Mouse (Mus musculus): ENCODE results near the gene Gucd1. TPM values are rescaled to one million over a fixed set of nuclear protein-coding genes. Genes with fewer than 3 reads are reported as not detected.
"Not testable (repeated sequence)": the region's sequence is repeated elsewhere in the genome, so short reads cannot be mapped to it uniquely, and the experiment has no call there.

Gucd1 gene
- total RNA-seq (2014; rRNA removed) (36.2 and 44.9 TPM in 2 replicates), polyA plus RNA-seq (2015; fragmentation: Nextera tagmentation; extraction: Ambion mirVana) (12.2 and 16.0 TPM in 2 replicates)

GRCm38 (mm10) chr10:75517758-75518143 is at the start of gene Gucd1:
TSS of gene Gucd1 (minus strand) at chr10:75517972.
- DNase-seq (peak; percentile 98), ATAC-seq (peak; percentile 96)
- H3K27ac ChIP-seq (ENCODE audit: low read depth, low read length) = peak within 1 kb of the TSS; percentile 95
- peak within 1 kb of the TSS; percentile 85 for H3K4me2 ChIP-seq (ENCODE audit: low read depth)
- WGBS = under 1% methylated on average over 20 of the region's 20 CpGs
- peak within 1 kb of the TSS; percentile 72 for H3K4me3 ChIP-seq (ENCODE audit: low read depth, low read length)
- H3K4me1 ChIP-seq (ENCODE audit: insufficient read depth) = peaks cover 18% of the 10 kb centered on the region
- no peaks in the 10 kb centered on the region for H3K9me3 ChIP-seq (ENCODE audit: low read length)
- peaks cover 19% of the 10 kb centered on the region; the same call in 1 of the 2 replicates for H3K36me3 ChIP-seq (ENCODE audit: insufficient read depth)
- H3K9ac ChIP-seq = peak within 1 kb of the TSS; percentile 93
- no peak for TF ChIP-seq CTCF (IDR thresholded peaks at IDR 0.05; ENCODE audit: low read depth)
- no peaks in the 10 kb centered on the region for H3K27me3 ChIP-seq (ENCODE audit: insufficient read depth, low read length)

DNA sequence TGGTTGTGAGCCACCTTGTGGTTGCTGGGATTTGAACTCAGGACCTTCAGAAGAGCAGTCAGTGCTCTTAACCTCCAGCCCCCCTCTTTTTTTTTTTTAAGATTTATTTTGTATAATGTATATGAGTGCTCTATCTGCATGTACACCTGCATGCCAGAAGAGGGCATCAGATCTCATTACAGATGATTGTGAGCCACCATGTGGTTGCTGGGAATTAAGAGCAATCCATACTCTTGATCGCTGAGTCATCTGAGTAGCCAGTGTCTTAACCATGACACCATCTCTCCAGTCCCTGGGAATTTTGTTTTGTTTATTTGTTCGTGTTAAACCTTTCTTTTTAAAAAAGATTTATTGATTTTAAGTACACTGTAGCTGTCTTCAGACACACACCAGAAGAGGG is 49.0 kb upstream of the Gucd1 start:
- WGBS = 92% methylated on average over 2 of the region's 2 CpGs
- not testable (repeated sequence) for H3K4me1 ChIP-seq (ENCODE audit: insufficient read depth); ATAC-seq; H3K4me2 ChIP-seq (ENCODE audit: low read depth); H3K4me3 ChIP-seq (ENCODE audit: low read depth, low read length); H3K27ac ChIP-seq (ENCODE audit: low read depth, low read length); H3K9me3 ChIP-seq (ENCODE audit: low read length); H3K27me3 ChIP-seq (ENCODE audit: insufficient read depth, low read length); H3K36me3 ChIP-seq (ENCODE audit: insufficient read depth); H3K9ac ChIP-seq; DNase-seq

GRCm38 (mm10) chr10:75566321-75566720 is 48.5 kb upstream of the Gucd1 start:
- DNase-seq = no peak
- no peaks in the 10 kb centered on the region for H3K9me3 ChIP-seq (ENCODE audit: low read length)
- no peaks in the 10 kb centered on the region for H3K27me3 ChIP-seq (ENCODE audit: insufficient read depth, low read length)
- WGBS = 85% methylated on average over 5 of the region's 5 CpGs
- TF ChIP-seq CTCF (IDR thresholded peaks at IDR 0.05; ENCODE audit: low read depth) = peak; percentile 14; the same call in 1 of the 2 replicates
- peak; percentile 29; the same call in 1 of the 2 replicates for ATAC-seq
- H3K4me3 ChIP-seq (ENCODE audit: low read depth, low read length) = no peak overlapping the region
- H3K4me1 ChIP-seq (ENCODE audit: insufficient read depth) = no peaks in the 10 kb centered on the region
- no peak overlapping the region for H3K4me2 ChIP-seq (ENCODE audit: low read depth)
- no peak overlapping the region for H3K27ac ChIP-seq (ENCODE audit: low read depth, low read length)
- no peaks in the 10 kb centered on the region for H3K36me3 ChIP-seq (ENCODE audit: insufficient read depth)
- H3K9ac ChIP-seq = no peak overlapping the region

DNA sequence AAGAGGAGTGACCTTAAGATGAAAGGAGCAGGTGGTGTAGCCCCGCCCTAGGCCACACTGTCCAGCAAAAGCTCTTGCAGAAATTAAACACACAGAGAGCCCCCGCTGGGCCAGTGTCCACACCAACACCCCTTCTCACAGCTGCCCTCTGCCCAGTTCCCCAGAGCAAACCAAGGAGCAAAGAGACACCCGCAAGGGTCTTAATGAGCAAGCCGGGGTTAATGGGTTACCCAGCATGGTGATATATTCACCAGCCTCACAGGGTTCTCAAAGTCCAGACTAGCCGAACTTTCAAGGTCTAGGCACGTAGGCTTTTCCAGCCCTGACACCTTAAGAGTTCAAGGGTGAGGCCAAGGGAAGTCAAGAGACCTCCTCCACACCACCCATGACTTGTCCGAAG is 48.1 kb upstream of the Gucd1 start:
- 79% methylated on average over 7 of the region's 7 CpGs for WGBS
- no peaks in the 10 kb centered on the region for H3K9me3 ChIP-seq (ENCODE audit: low read length)

GRCm38 (mm10) chr10:75565436-75565835 is 47.7 kb upstream of the Gucd1 start:
- Histone ChIP-seq H3K9ac (no peak overlapping the region), H3K27me3 (ENCODE audit: insufficient read depth, low read length) (no peaks in the 10 kb centered on the region), H3K4me3 (ENCODE audit: low read depth, low read length) (no peak overlapping the region), H3K9me3 (ENCODE audit: low read length) (no peaks in the 10 kb centered on the region), H3K4me2 (ENCODE audit: low read depth) (no peak overlapping the region), H3K4me1 (ENCODE audit: insufficient read depth) (0 out of 2 replicates have a peak, but pooled peaks cover 6% of the 10 kb centered on the region), H3K27ac (ENCODE audit: low read depth, low read length) (no peak overlapping the region), H3K36me3 (ENCODE audit: insufficient read depth) (no peaks in the 10 kb centered on the region)
- WGBS = 76% methylated on average over 6 of the region's 6 CpGs
- no peak for DNase-seq
- ATAC-seq = no peak
- no peak for TF ChIP-seq CTCF (IDR thresholded peaks at IDR 0.05; ENCODE audit: low read depth)

More for the DNA sequence above, 48.1 kb upstream of the Gucd1 start:
- TF ChIP-seq CTCF (IDR thresholded peaks at IDR 0.05; ENCODE audit: low read depth) = no peak
- H3K36me3 ChIP-seq (ENCODE audit: insufficient read depth) = no peaks in the 10 kb centered on the region
- no peak overlapping the region for H3K4me2 ChIP-seq (ENCODE audit: low read depth)
- H3K9ac ChIP-seq = no peak overlapping the region
- no peak overlapping the region for H3K4me3 ChIP-seq (ENCODE audit: low read depth, low read length)
- no peaks in the 10 kb centered on the region for H3K27me3 ChIP-seq (ENCODE audit: insufficient read depth, low read length)
- 0 out of 2 replicates have a peak, but pooled peaks cover 1% of the 10 kb centered on the region for H3K4me1 ChIP-seq (ENCODE audit: insufficient read depth)
- DNase-seq = no peak
- H3K27ac ChIP-seq (ENCODE audit: low read depth, low read length) = no peak overlapping the region
- ATAC-seq = no peak

- no peak overlapping the region for H3K27ac ChIP-seq (ENCODE audit: low read depth, low read length)
- H3K36me3 ChIP-seq (ENCODE audit: insufficient read depth) = no peaks in the 10 kb centered on the region
- no peaks in the 10 kb centered on the region for H3K27me3 ChIP-seq (ENCODE audit: insufficient read depth, low read length)
- no peak overlapping the region for H3K4me2 ChIP-seq (ENCODE audit: low read depth)
- WGBS = 85% methylated on average over 12 of the region's 12 CpGs
- no peak overlapping the region for H3K9ac ChIP-seq
- DNase-seq = no peak
- no peak for ATAC-seq
- no peak for TF ChIP-seq CTCF (IDR thresholded peaks at IDR 0.05; ENCODE audit: low read depth)
- H3K4me3 ChIP-seq (ENCODE audit: low read depth, low read length) = no peak overlapping the region
- H3K4me1 ChIP-seq (ENCODE audit: insufficient read depth) = 0 out of 2 replicates have a peak, but pooled peaks cover 9% of the 10 kb centered on the region
- no peaks in the 10 kb centered on the region for H3K9me3 ChIP-seq (ENCODE audit: low read length)
Measured at GRCm38 (mm10) chr10:75564687-75565265, 47.0 kb upstream of the Gucd1 start.

GRCm38 (mm10) chr10:75562596-75562995 is 44.8 kb upstream of the Gucd1 start:
- WGBS = 91% methylated on average over 8 of the region's 8 CpGs
- H3K4me1 ChIP-seq (ENCODE audit: insufficient read depth) = 0 out of 2 replicates have a peak, but pooled peaks cover 23% of the 10 kb centered on the region
- no peak overlapping the region for H3K9ac ChIP-seq
- no peak overlapping the region for H3K4me2 ChIP-seq (ENCODE audit: low read depth)
- no peak overlapping the region for H3K27ac ChIP-seq (ENCODE audit: low read depth, low read length)
- H3K36me3 ChIP-seq (ENCODE audit: insufficient read depth) = no peaks in the 10 kb centered on the region
- ATAC-seq (no peak), DNase-seq (no peak)
- no peaks in the 10 kb centered on the region for H3K27me3 ChIP-seq (ENCODE audit: insufficient read depth, low read length)
- TF ChIP-seq CTCF (IDR thresholded peaks at IDR 0.05; ENCODE audit: low read depth) = no peak
- no peaks in the 10 kb centered on the region for H3K9me3 ChIP-seq (ENCODE audit: low read length)
- H3K4me3 ChIP-seq (ENCODE audit: low read depth, low read length) = no peak overlapping the region
